Mouse (Mus musculus): ENCODE measurements at regions not wholly inside any gene's neighbourhood (a gene's known extent, or its start where the extent isn't known, plus 50 kb on each side); places are given as distances from the start of the nearest gene placed in this dataset.
"Not testable (repeated sequence)": the region's sequence is repeated elsewhere in the genome, so short reads cannot be mapped to it uniquely, and the experiment has no call there.

DNA sequence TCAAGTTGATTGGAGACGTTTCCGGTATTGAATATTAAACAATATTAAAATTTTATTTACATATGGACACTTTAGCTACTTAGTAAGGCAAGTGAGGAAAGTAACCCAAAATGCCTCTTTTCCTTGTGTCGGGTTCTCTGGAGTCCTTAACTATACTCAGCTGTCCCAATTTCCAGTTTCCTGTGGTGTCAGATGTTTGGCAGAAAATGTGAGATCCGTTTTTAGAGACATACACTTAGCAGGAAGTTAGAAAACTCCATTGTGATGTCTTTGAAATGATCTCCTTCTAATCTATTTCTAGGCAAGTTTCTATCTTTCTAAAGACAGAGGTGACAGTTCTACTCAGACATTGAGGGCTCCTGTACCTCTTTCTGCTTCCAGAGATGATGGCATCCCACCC lies 168.9 kb upstream of the Plcxd3 start:
- TF ChIP-seq CTCF (IDR thresholded peaks at IDR 0.05), result no peak
- intact Hi-C loops (cut with DNase I), result no loop called here
- H3K27ac ChIP-seq, result no peak overlapping the region; the same call in 1 of the 2 replicates
- DNase-seq (ENCODE audit: extremely low spot score in 1 of 2, low spot score in 2 of 2), result no peak
- no peak overlapping the region for H3K4me3 ChIP-seq

DNA sequence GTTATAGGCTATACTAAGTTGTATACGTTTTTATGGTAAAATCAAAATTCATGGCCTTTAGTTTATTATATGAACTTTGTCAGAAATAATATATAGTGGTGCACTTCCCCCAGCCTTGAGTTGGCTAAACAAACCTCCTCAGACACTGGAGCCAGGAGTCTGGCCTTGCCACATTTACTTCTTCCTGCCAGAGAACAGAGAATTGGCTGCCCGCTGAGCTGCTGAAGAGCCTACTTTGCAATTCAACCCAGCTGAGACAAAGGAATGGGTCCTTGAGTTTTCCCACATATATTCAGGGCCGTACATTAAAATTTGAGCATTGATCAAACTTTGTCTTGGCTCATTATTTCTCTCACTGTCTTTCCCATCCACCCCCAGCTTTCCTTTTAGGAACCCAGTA lies 161.9 kb upstream of the Plcxd3 start:
- no peak for TF ChIP-seq CTCF (IDR thresholded peaks at IDR 0.05)
- DNase-seq (ENCODE audit: extremely low spot score in 1 of 2, low spot score in 2 of 2), result no peak
- Histone ChIP-seq H3K27ac (no peak overlapping the region), H3K4me3 (no peak overlapping the region)
- intact Hi-C loops (cut with DNase I), result no loop called here

DNA sequence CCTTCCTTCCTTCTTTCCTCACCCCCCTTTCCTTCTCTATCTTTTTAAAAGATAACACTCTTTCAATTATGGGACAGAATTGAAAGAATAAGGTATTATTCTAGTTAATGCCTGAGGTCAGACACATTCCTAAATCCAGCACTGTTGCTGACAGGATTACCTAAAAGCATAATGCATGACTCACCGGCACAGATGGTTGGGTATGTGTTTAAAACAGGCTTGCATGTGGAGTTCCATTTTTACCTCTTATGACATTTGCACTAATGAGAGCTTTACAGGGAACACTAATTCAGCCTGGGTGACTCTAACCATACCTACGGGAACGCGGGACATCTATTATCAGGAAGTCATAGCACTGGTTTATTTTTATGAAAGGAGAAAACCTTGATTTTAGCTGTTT lies 156.2 kb upstream of the Plcxd3 start:
- Histone ChIP-seq H3K27ac (peak overlapping the region; percentile 67; the same call in 1 of the 2 replicates), H3K4me3 (no peak overlapping the region)
- peak; percentile 32 to 41 for DNase-seq (ENCODE audit: extremely low spot score in 1 of 2, low spot score in 2 of 2)
- intact Hi-C loops (cut with DNase I), result no loop called here
- no peak for TF ChIP-seq CTCF (IDR thresholded peaks at IDR 0.05)

DNA sequence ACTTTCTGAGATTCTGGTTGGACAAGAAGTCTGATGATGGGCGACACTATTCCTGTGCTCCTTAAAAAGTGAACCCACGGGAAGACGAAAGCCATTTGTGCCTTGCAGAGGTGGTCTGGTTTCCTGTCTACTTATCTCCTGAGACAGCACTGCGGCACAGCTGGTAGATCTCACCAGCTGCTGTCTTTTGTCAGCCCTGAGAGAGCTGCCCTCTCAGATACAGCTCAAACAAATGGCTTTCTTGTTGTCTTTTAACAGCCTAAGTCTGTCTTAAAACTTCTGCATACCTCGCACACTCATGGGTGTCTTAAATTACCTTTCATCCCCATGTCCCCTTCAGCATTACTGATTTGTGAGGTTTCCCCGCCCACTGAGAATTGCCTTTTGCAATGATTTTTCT lies 147.2 kb upstream of the Plcxd3 start:
- Histone ChIP-seq H3K4me3 (no peak overlapping the region), H3K27ac (no peak overlapping the region)
- no peak for DNase-seq (ENCODE audit: extremely low spot score in 1 of 2, low spot score in 2 of 2)
- TF ChIP-seq CTCF (IDR thresholded peaks at IDR 0.05), result no peak
- intact Hi-C loops (cut with DNase I), result no loop called here

DNA sequence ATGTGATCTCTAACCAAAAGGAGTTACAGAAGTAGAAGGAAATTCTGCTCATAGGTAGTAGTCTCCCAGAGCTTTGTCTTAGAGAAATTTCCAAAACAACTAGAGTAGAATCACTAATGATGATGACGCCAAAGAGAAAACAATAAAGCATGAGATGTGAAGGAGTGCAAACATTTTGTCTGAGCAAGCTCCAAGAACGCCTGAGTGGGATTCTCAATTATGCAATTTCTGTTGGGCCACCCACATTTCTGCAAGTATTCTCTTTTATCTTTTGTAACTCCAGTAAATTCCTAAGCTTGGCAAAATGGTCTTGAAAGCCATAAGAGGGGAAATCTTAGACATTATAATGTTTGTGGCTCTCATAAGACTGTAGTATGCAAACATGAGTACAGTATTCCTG lies 134.6 kb upstream of the Plcxd3 start:
- TF ChIP-seq CTCF (IDR thresholded peaks at IDR 0.05), result no peak
- DNase-seq (ENCODE audit: extremely low spot score in 1 of 2, low spot score in 2 of 2), result no peak
- intact Hi-C loops (cut with DNase I), result no loop called here
- Histone ChIP-seq H3K27ac (no peak overlapping the region), H3K4me3 (no peak overlapping the region)

DNA sequence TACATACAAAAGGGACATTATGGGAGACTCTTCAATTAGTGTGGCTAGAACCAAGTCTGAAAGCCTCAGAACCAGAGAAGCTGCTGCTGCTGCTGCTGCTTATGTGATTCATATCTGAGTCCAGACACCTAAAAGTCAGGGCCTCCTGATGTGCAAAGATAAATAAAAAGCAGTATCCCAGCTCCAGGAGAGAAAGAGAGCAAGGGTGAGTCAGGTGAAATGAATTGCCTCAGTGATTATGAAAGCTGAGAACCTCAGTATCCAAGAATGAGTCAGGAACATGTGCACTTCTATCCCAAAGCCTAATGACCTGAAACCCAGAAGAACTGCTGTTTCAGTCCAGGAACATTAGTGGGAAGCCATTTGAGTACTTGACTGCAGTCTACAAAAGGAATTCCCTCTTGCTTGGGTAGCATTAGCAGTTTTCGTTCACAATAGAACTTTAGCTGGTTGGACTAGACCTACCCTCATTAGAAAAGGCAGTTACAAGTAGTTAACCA lies 127.6 kb upstream of the Plcxd3 start:
- H3K4me3 ChIP-seq, result no peak overlapping the region
- TF ChIP-seq CTCF (IDR thresholded peaks at IDR 0.05), result no peak
- intact Hi-C loops (cut with DNase I), result no loop called here
- H3K27ac ChIP-seq, result no peak overlapping the region
- no peak for DNase-seq (ENCODE audit: extremely low spot score in 1 of 2, low spot score in 2 of 2)

DNA sequence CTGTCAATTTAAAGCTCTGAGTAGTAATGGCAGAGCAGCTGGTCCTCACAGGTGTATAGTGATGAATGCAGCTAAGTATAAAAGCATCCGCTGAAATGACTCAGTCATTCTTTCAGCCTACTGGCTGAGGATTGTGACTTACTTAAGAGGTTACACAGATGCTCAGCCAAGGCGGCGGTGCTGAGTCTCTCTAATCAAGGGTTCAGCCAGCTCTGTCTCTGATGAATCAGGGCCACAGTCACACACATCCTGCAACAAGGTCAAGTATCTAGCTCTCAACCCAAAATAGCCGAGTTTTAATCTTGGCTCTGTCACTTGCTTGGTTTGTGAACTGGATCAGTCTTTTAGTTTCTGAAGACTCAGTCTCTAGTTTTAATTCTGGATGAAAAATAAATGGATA lies 110.7 kb upstream of the Plcxd3 start:
- TF ChIP-seq CTCF (IDR thresholded peaks at IDR 0.05), result no peak
- no peak overlapping the region for H3K27ac ChIP-seq
- H3K4me3 ChIP-seq, result no peak overlapping the region
- no peak for DNase-seq (ENCODE audit: extremely low spot score in 1 of 2, low spot score in 2 of 2)
- intact Hi-C loops (cut with DNase I), result no loop called here

DNA sequence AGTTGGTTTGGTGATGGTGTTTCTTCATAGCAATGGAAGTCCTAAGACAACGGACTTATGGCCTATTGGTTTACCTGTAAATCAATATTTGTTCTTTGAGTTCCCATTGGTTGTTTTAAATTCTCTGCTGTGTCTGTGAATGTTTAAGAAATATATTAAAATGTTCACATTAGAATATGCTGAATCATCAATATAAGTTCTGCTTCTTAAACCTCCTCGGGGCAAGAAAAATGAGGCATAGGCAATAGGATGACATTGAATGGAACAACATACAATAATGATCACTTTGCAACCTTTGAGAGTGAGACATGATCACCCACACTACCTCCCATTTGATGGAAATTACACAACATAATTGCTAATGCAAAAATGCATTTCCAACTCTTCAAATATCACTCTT lies 105.5 kb upstream of the Plcxd3 start:
- no peak for TF ChIP-seq CTCF (IDR thresholded peaks at IDR 0.05)
- no peak for DNase-seq (ENCODE audit: extremely low spot score in 1 of 2, low spot score in 2 of 2)
- Histone ChIP-seq H3K4me3 (no peak overlapping the region), H3K27ac (no peak overlapping the region)
- intact Hi-C loops (cut with DNase I), result no loop called here

DNA sequence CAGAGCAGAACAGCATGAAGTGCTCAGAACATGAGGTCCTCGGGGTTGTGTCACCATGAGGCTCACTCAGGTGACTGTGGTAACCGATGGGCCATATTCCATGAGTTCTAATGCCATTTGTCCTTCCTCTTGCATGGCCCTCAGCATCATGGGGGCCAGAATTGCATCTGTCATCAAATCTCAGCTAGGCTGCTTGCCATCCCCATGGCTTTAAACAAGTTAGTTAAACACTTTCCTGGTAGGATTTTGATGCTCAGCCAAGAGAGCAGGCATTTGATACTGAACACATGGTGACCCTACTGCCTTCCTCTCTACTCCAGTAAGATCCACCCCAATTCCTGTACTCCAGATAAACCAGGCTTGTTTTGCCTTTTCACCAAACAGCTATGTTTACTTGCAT lies 98.3 kb upstream of the Plcxd3 start:
- no peak overlapping the region for H3K27ac ChIP-seq
- intact Hi-C loops (cut with DNase I), result no loop called here
- H3K4me3 ChIP-seq, result no peak overlapping the region
- no peak for TF ChIP-seq CTCF (IDR thresholded peaks at IDR 0.05)
- DNase-seq (ENCODE audit: extremely low spot score in 1 of 2, low spot score in 2 of 2), result no peak

DNA sequence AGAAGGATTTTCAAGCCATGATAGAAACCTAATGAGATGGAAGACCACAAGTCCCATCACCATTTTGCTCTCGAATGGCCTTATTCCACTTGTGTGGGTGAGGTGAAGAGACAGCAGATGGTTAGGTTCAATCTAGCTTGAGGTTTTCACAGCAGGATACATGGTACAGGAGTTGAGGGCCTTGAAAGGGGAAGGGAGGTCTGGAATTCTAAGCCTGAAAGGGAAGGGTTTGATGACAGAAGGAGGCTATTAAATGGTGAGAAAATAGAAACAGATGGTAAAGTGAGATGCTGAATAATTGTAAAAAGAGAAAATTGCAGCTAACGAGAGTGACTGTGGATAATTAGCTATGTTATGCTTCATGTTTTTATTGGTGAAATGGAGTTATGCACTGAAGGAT lies 67.8 kb upstream of the Plcxd3 start:
- Histone ChIP-seq H3K4me3 (no peak overlapping the region), H3K27ac (no peak overlapping the region)
- no peak for DNase-seq (ENCODE audit: extremely low spot score in 1 of 2, low spot score in 2 of 2)
- no peak for TF ChIP-seq CTCF (IDR thresholded peaks at IDR 0.05)
- intact Hi-C loops (cut with DNase I), result no loop called here

DNA sequence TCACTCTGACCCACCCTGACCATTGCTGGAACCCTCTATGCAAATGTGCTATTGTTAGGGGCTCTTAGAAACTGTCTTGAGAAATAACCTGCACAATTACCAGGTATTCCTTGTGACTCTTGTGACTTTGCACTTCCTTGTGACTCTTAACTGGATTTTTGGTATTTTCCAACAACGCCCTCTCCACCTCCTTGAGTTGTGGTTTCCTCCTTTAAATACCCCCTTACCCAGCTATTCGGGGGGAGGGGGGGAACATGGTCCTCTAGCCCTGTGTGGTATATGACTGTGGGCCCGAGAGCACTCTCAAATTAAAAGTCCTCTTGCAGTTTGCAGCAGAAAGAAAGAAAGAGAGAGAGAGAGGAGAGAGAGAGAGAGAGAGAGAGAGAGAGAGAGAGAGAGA lies 61.6 kb upstream of the Plcxd3 start:
- H3K27ac ChIP-seq; intact Hi-C loops (cut with DNase I); H3K4me3 ChIP-seq; DNase-seq (ENCODE audit: extremely low spot score in 1 of 2, low spot score in 2 of 2): not testable (repeated sequence)

DNA sequence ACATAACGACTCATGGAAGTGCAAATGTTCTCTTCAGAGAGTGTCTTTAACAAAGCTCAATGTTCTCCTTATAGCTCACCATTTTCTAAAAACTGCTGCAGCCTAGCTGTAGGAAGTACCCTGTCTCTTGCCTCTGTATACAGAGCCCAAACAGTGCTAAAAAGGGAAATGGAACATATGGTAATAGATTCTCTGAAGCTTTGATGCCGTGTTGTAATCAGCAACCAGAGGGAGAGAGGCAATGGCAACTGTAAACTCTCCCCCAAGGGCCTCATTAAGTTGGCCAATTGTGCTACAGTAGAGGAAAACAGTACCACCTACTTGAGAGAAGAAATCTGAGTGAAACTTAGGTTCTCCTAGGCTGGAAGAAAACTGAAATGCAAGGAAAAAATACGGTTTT lies 59.4 kb upstream of the Plcxd3 start:
- no peak for DNase-seq (ENCODE audit: extremely low spot score in 1 of 2, low spot score in 2 of 2)
- Histone ChIP-seq H3K4me3 (no peak overlapping the region), H3K27ac (no peak overlapping the region)
- intact Hi-C loops (cut with DNase I), result no loop called here
- TF ChIP-seq CTCF (IDR thresholded peaks at IDR 0.05), result no peak

Measured in left cerebral cortex, adult 2 months (tissue).